Mouse (Mus musculus) embryo, embryonic 9.5 days (tissue): Measurements from ENCODE around the gene Atp5k.

Source experiments
- DNase-seq: peaks from one replicate; pipeline ENCODE4 v3.0.0-alpha.2; 2017; ENCODE audit errors: extremely low spot score

The Atp5k gene

DNA sequence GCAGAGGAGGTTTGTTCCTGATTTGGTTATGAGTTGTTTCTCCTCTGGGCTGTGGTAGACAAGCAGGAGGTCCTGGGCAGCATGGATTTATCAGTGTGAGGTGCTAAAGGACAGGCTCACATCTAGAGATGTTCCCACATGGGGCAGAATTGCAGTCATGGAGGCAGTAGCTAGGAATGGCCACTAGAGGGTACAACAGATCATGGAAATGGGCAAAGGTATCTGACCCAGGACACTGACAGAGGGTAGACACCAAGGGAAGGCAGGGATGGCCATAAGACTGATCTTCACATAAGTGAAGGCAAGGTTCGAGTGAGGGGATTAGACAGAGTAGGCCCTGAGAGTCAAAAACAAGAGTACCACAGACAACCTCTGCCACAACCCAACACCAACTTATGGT is 7.1 kb downstream of the Atp5k start:
- DNase-seq = peak; percentile 47

- no peak for DNase-seq
Observed at GRCm38 (mm10) chr5:108423427-108423826, 10.8 kb downstream of the Atp5k start.

DNA sequence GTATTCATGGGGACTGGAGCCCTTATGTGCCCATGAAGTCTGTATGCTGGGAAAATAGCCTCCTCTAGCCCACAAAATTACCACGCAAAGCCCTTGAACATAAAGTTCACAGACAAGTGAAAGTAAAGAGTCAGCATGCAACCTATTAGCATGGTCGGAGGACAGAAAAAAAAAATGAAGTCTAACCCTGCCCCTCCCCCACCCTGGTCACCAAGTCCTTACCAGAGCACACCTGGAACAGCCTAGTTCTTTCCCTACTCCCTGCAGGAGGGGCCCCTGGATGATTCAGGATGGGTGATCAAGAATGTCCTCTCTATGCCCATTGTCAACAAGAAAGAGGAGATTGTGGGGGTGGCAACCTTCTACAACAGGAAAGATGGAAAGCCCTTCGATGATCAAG is 11.5 kb downstream of the Atp5k start:
- no peak for DNase-seq

DNA sequence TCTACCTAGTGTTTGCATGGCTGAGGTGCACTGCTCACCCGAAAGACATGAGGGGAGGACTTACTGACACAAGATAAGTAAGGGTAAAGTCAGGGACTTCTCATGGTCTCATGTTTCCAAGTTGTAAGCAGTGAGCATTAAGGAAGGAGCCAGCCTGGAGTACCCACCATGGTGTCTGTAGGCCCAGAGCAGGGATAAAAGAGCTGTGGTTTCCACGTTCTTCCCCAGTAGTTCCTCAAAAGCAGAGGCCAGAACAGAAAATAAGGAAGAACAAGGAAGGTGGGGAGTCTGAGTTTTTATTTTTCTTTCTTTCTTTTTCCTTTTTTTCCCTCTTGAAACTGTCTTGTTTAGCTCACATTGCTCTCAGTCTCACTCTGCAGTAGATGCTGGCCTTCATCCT is 19.5 kb downstream of the Atp5k start:
- DNase-seq = no peak

GRCm38 (mm10) chr5:108406977-108407376 is 27.3 kb downstream of the Atp5k start:
- DNase-seq = no peak

- DNase-seq = no peak
Observed at GRCm38 (mm10) chr5:108405460-108405859, 28.8 kb downstream of the Atp5k start.

DNA sequence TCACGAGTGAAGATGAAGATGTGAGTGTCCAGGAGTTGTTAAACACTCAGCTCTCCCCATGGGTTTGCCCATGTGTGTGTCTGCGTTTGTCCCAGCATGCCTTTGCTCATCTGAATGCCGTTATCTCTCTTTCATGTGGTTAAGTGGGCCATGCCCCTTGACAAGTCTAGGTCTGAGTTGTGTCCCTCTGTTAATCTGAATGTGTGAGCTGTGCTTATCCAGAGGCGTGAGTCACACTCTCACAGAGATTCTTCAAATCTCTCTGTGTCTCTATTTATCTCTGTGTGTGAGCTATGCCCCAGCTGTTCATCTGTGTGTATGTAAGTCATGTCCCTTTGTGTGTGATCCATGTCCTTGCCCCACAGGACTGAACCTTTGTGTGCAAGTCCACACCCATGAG is 30.8 kb downstream of the Atp5k start:
- no peak for DNase-seq

DNA sequence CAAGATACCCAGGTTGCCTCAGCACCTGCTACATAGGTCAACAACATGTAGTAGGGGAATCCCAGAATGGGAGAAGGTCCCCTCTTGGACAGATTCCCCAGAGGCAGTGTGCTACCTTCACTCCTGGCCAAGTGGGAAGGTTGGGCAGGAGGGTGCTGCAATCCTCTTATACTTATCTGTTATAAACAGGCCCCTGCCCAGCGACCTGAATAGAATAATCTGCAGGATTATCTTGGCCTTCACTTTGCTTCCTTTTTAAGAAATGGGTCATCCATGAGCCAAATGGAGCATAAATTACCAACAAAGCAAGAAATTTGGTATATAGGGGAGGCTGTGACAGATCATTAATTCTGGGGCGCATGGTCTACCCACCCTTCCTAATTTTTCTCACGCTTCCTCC is 44.5 kb downstream of the Atp5k start:
- no peak for DNase-seq

GRCm38 (mm10) chr5:108388201-108388600 is 46.0 kb downstream of the Atp5k start, which contains the start of gene Pde6b:
TSS of gene Pde6b (plus strand) at chr5:108388391.
- DNase-seq = no peak

GRCm38 (mm10) chr5:108386449-108386848 is 47.8 kb downstream of the Atp5k start:
- DNase-seq = no peak

- no peak for DNase-seq
Observed at GRCm38 (mm10) chr5:108385632-108386031, 48.6 kb downstream of the Atp5k start.
